Mouse (Mus musculus) right cerebral cortex, postnatal 4 days (tissue): ENCODE data around the gene Rasgef1a.

Experiments
- DNase-seq: peaks from one replicate; pipeline ENCODE4 v3.0.0-alpha.2; 2022

Rasgef1a gene

GRCm38 (mm10) chr6:118076256-118076655 is 65.0 kb downstream of the Rasgef1a start:
- no peak for DNase-seq

GRCm38 (mm10) chr6:118076748-118077147 is 65.5 kb downstream of the Rasgef1a start:
- DNase-seq, result no peak

GRCm38 (mm10) chr6:118077421-118077820 is 66.2 kb downstream of the Rasgef1a start:
- no peak for DNase-seq

- no peak for DNase-seq
Observed at GRCm38 (mm10) chr6:118078751-118079150, 67.5 kb downstream of the Rasgef1a start.

GRCm38 (mm10) chr6:118079292-118079691 is 68.1 kb downstream of the Rasgef1a start:
- DNase-seq, result no peak

GRCm38 (mm10) chr6:118079762-118080465 is 68.7 kb downstream of the Rasgef1a start:
- DNase-seq, result no peak

- DNase-seq, result no peak
Observed at GRCm38 (mm10) chr6:118080711-118081110, 69.5 kb downstream of the Rasgef1a start.

GRCm38 (mm10) chr6:118082384-118082783 is 71.1 kb downstream of the Rasgef1a start:
- DNase-seq, result no peak

- no peak for DNase-seq
Observed at GRCm38 (mm10) chr6:118083608-118084007, 72.4 kb downstream of the Rasgef1a start.

GRCm38 (mm10) chr6:118084596-118084995 is 73.4 kb downstream of the Rasgef1a start:
- no peak for DNase-seq

- no peak for DNase-seq
Observed at GRCm38 (mm10) chr6:118087955-118088354, 76.7 kb downstream of the Rasgef1a start.

GRCm38 (mm10) chr6:118088750-118089440 is 77.7 kb downstream of the Rasgef1a start:
- no peak for DNase-seq

- DNase-seq, result no peak
Observed at GRCm38 (mm10) chr6:118090827-118091226, 79.6 kb downstream of the Rasgef1a start.

GRCm38 (mm10) chr6:118097765-118098365 is 86.6 kb downstream of the Rasgef1a start:
- no peak for DNase-seq

- no peak for DNase-seq
Observed at GRCm38 (mm10) chr6:118099311-118099802, 88.1 kb downstream of the Rasgef1a start.

GRCm38 (mm10) chr6:118111810-118112209 is 100.6 kb downstream of the Rasgef1a start:
- no peak for DNase-seq

GRCm38 (mm10) chr6:118122767-118123166 is 111.5 kb downstream of the Rasgef1a start:
- DNase-seq, result no peak

- no peak for DNase-seq
Observed at GRCm38 (mm10) chr6:118126577-118126976, 115.3 kb downstream of the Rasgef1a start.

- no peak for DNase-seq
Observed at GRCm38 (mm10) chr6:118127198-118127597, 116.0 kb downstream of the Rasgef1a start.

- DNase-seq, result no peak
Observed at GRCm38 (mm10) chr6:118127827-118128487, 116.7 kb downstream of the Rasgef1a start.

GRCm38 (mm10) chr6:118130022-118130421 is 118.8 kb downstream of the Rasgef1a start:
- DNase-seq, result no peak

GRCm38 (mm10) chr6:118134461-118134860 is 123.2 kb downstream of the Rasgef1a start:
- no peak for DNase-seq

- no peak for DNase-seq
Observed at GRCm38 (mm10) chr6:118137148-118137547, 125.9 kb downstream of the Rasgef1a start.
